Mouse (Mus musculus) hindbrain, embryonic 15.5 days (tissue): Measurements from ENCODE around the gene Sult1a1. TPM values are rescaled to one million over a fixed set of nuclear protein-coding genes. Genes with fewer than 3 reads are reported as not detected.

ENCODE experiments used
- ATAC-seq: fragments of 200-750 bp; cut with Nextera tagmentation; 2 replicates; pipeline ENCODE4 v1.8.0; 2017; ENCODE audit warnings: low read depth, moderate number of reproducible peaks, moderate TSS enrichment; ENCODE audit not compliant: low FRiP score
- H3K27ac ChIP-seq: fragments of 300-500 bp; sonication (generic); replicated peaks from 2 replicates; pipeline ENCODE4 v1.5.1; 2015; ENCODE audit warnings: mild to moderate bottlenecking, inconsistent platforms
- H3K27me3 ChIP-seq: fragments of 300-500 bp; sonication (generic); 2 replicates; pipeline ENCODE4 v1.6.1; 2015; ENCODE audit warnings: control low read depth, inconsistent platforms
- H3K36me3 ChIP-seq: fragments of 300-500 bp; sonication (generic); 2 replicates; pipeline ENCODE4 v1.6.1; 2015; ENCODE audit warnings: control low read depth, inconsistent platforms
- H3K4me1 ChIP-seq: fragments of 300-500 bp; sonication (generic); replicated peaks from 2 replicates; pipeline ENCODE4 v1.6.1; 2015; ENCODE audit warnings: control low read depth, inconsistent platforms
- H3K4me2 ChIP-seq: fragments of 300-500 bp; sonication (generic); 2 replicates; pipeline ENCODE4 v1.6.1; 2015; ENCODE audit warnings: moderate library complexity, mild to moderate bottlenecking, inconsistent platforms
- H3K4me3 ChIP-seq: fragments of 300-500 bp; sonication (generic); 2 replicates; pipeline ENCODE4 v1.5.1; 2015; ENCODE audit warnings: mild to moderate bottlenecking, inconsistent platforms
- H3K9ac ChIP-seq: fragments of 300-500 bp; sonication (generic); 2 replicates; pipeline ENCODE4 v1.6.1; 2015; ENCODE audit warnings: inconsistent platforms
- H3K9me3 ChIP-seq: fragments of 300-500 bp; sonication (generic); 2 replicates; pipeline ENCODE4 v1.6.1; 2016; ENCODE audit warnings: control low read depth, inconsistent platforms
- WGBS: fragments of 180-500 bp; shearing (Covaris S2); methylation state at CpG from one replicate; pipeline ENCODE4 v1.1.7; 2015; 5-methylcytosine and 5-hydroxymethylcytosine counted together
- polyA plus RNA-seq: library from polyadenylated mRNA; unstranded; fragments of >200 nt; fragmentation: Nextera tagmentation; extraction: Ambion mirVana; gene quantifications from 2 replicates; pipeline ENCODE4 v1.2.1, GENCODE M21; 2015

Gene Sult1a1
- polyA plus RNA-seq, 1 experiment from 2014 or later = 7.3 TPM

DNA sequence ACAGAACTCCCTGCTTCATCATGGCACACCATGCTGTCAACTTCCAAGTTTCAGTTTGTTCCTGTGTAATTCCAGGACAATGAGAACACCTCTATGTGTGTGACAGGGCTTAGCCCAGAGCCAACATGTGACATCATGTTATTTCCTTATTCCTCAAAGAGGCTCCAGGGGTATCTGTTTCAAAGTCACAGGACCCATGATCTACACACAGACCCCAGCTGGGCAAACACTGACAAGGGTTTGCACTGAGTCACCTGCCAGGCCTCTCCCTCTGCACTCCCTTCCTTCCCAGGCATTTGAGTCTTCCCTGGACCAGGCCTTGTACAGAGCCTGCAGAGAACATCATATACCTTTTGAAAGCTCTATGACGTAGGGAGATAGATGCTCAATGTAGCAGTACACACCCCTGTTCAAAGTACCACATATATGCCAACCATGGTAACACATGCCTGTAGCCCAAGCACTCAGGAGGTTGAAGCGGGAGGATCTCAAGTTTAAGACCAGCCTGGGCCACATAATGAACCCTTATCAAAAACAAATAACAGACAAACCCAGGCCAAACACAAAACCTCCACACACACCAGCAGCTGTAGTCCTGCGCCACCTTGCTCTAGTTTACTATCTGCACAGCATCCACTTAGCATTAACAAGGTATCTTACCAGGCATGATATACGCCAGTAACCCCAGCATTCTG is 45.3 kb downstream of the Sult1a1 start, which contains the start of gene Nupr1:
Nupr1 (minus strand) TSS at position 38 of the 695 bp plus-strand sequence.
- Histone ChIP-seq H3K4me2 (no peak within 1 kb of the TSS), H3K4me3 (no peak within 1 kb of the TSS), H3K27me3 (no peaks in the 10 kb centered on the region), H3K4me1 (no peaks in the 10 kb centered on the region), H3K36me3 (no peaks in the 10 kb centered on the region), H3K9me3 (no peaks in the 10 kb centered on the region), H3K9ac (no peak within 1 kb of the TSS), H3K27ac (no peak within 1 kb of the TSS)
- WGBS = 96% methylated on average over 4 of the region's 4 CpGs
- ATAC-seq = no peak

DNA sequence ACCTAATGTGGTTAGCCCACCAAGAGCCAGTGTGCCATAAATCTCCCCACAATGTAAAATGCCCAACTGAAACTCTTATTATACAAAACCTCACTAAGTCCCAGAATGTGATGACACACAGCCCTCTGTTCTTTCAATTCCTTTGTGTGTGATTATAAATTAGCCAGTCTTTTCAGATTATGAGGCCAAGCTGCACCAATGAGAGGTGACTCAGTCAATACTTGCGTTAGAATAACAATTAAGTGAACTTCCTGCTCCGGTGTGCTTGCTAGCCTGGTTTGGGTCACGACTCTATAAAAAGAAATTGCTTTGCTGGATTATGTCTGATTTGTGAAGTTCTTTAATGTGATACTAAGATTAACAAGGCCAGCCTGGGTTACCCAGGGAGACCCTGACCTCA is 46.3 kb downstream of the Sult1a1 start:
- Histone ChIP-seq H3K27ac (no peak overlapping the region), H3K9me3 (no peaks in the 10 kb centered on the region), H3K4me3 (no peak overlapping the region), H3K4me2 (no peak overlapping the region), H3K4me1 (no peaks in the 10 kb centered on the region), H3K27me3 (no peaks in the 10 kb centered on the region), H3K9ac (no peak overlapping the region), H3K36me3 (no peaks in the 10 kb centered on the region)
- ATAC-seq = no peak
- 27% methylated on average over 3 of the region's 3 CpGs for WGBS

GRCm38 (mm10) chr7:126628111-126628510 is 48.1 kb downstream of the Sult1a1 start:
- H3K4me3 ChIP-seq = no peak overlapping the region
- no peaks in the 10 kb centered on the region for H3K27me3 ChIP-seq
- no peak overlapping the region for H3K27ac ChIP-seq
- no peak for ATAC-seq
- WGBS = 71% methylated on average over 6 of the region's 6 CpGs
- no peak overlapping the region for H3K9ac ChIP-seq
- no peaks in the 10 kb centered on the region for H3K9me3 ChIP-seq
- no peak overlapping the region for H3K4me2 ChIP-seq
- no peaks in the 10 kb centered on the region for H3K4me1 ChIP-seq
- no peaks in the 10 kb centered on the region for H3K36me3 ChIP-seq

- Histone ChIP-seq H3K4me1 (no peaks in the 10 kb centered on the region), H3K9ac (no peak overlapping the region), H3K4me2 (no peak overlapping the region), H3K27ac (no peak overlapping the region), H3K36me3 (no peaks in the 10 kb centered on the region), H3K4me3 (no peak overlapping the region), H3K27me3 (no peaks in the 10 kb centered on the region), H3K9me3 (no peaks in the 10 kb centered on the region)
- ATAC-seq = no peak
- WGBS = 87% methylated on average over 3 of the region's 3 CpGs
These were observed 50.2 kb downstream of the Sult1a1 start for GRCm38 (mm10) chr7:126625807-126626600.

DNA sequence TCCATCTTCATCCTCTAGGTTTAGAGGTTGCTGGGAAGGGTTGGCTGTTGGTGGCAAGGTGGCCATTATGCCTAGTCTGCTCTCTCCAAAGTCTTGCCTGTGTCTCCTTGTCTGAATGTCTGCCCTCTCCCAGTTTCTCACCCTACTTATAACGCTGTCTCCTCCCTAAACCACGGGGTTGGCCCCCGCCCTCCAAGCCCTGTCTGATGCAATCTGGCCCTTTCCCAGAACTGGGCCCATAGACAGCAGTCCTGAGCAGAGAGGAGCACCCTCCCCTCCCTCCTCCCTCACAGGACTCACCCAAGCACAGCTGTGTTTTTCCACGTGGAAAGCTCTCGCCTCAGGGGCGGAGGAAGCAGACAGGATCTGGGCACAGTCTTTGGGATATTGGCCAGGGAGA is 50.9 kb downstream of the Sult1a1 start:
- 45% methylated on average over 6 of the region's 6 CpGs for WGBS
- Histone ChIP-seq H3K4me3 (no peak overlapping the region), H3K27ac (no peak overlapping the region), H3K27me3 (no peaks in the 10 kb centered on the region), H3K36me3 (no peaks in the 10 kb centered on the region), H3K9me3 (no peaks in the 10 kb centered on the region), H3K9ac (no peak overlapping the region), H3K4me2 (no peak overlapping the region), H3K4me1 (no peaks in the 10 kb centered on the region)
- ATAC-seq = no peak

- 71% methylated on average over 16 of the region's 16 CpGs for WGBS
- Histone ChIP-seq H3K9me3 (no peaks in the 10 kb centered on the region), H3K36me3 (no peaks in the 10 kb centered on the region), H3K27me3 (no peaks in the 10 kb centered on the region), H3K4me1 (no peaks in the 10 kb centered on the region), H3K9ac (no peak overlapping the region), H3K4me2 (0 out of 2 replicates have a peak overlapping the region, but pooled peaks have one; percentile 6), H3K27ac (no peak overlapping the region), H3K4me3 (no peak overlapping the region)
- no peak for ATAC-seq
These were observed 51.5 kb downstream of the Sult1a1 start for GRCm38 (mm10) chr7:126624774-126625173.

GRCm38 (mm10) chr7:126623381-126623780 is 52.9 kb downstream of the Sult1a1 start:
- no peaks in the 10 kb centered on the region for H3K4me1 ChIP-seq
- no peaks in the 10 kb centered on the region for H3K9me3 ChIP-seq
- no peak overlapping the region for H3K27ac ChIP-seq
- ATAC-seq = no peak
- H3K27me3 ChIP-seq = no peaks in the 10 kb centered on the region
- H3K4me2 ChIP-seq = no peak overlapping the region
- H3K9ac ChIP-seq = no peak overlapping the region
- 86% methylated on average over 1 of the region's 1 CpGs for WGBS
- no peak overlapping the region for H3K4me3 ChIP-seq
- no peaks in the 10 kb centered on the region for H3K36me3 ChIP-seq

Other genes with a start within 250 kb of the Sult1a1 start
- 22.8 and 24.2 TPM in 2 replicates for gene Rabep2, start 247.7 kb downstream of the Sult1a1 start, polyA plus RNA-seq
- 0.55 and 0.71 TPM in 2 replicates for gene Atp2a1, start 213.3 kb downstream of the Sult1a1 start, polyA plus RNA-seq
- 70.9 and 77.1 TPM in 2 replicates for gene Sh2b1, start 201.0 kb downstream of the Sult1a1 start, polyA plus RNA-seq
- gene Tufm, start 189.1 kb downstream of the Sult1a1 start, polyA plus RNA-seq = 126 and 130 TPM in 2 replicates
- gene Atxn2l, start 173.0 kb downstream of the Sult1a1 start, polyA plus RNA-seq = 68.6 and 75.7 TPM in 2 replicates
- gene Eif3c, start 110.0 kb downstream of the Sult1a1 start, polyA plus RNA-seq = 176 and 179 TPM in 2 replicates
- gene Apobr, start 91.5 kb downstream of the Sult1a1 start, polyA plus RNA-seq = 0.46 and 0.52 TPM in 2 replicates
- gene Cln3, start 90.6 kb downstream of the Sult1a1 start, polyA plus RNA-seq = 33.4 and 37.2 TPM in 2 replicates
- not detected in 2 replicates for gene Il27, start 81.5 kb downstream of the Sult1a1 start, polyA plus RNA-seq
- 11.7 and 14.9 TPM in 2 replicates for gene Nupr1, start 45.6 kb downstream of the Sult1a1 start, polyA plus RNA-seq
- 58.7 and 61.0 TPM in 2 replicates for gene Sgf29, start 27.1 kb downstream of the Sult1a1 start, polyA plus RNA-seq
- gene Bola2, start 19.0 kb upstream of the Sult1a1 start, polyA plus RNA-seq = 139 and 143 TPM in 2 replicates
- 16.2 and 16.7 TPM in 2 replicates for gene Slx1b, start 19.4 kb upstream of the Sult1a1 start, polyA plus RNA-seq
- 104 and 108 TPM in 2 replicates for gene Coro1a, start 31.4 kb upstream of the Sult1a1 start, polyA plus RNA-seq
- 107 and 115 TPM in 2 replicates for gene Mapk3, start 83.2 kb upstream of the Sult1a1 start, polyA plus RNA-seq
- gene Gdpd3, start 89.9 kb upstream of the Sult1a1 start, polyA plus RNA-seq = 1.5 TPM in 2 replicates
- 191 and 203 TPM in 2 replicates for gene Ypel3, start 100.5 kb upstream of the Sult1a1 start, polyA plus RNA-seq
- gene Tbx6, start 105.1 kb upstream of the Sult1a1 start, polyA plus RNA-seq = 0.62 and 0.75 TPM in 2 replicates
- 174 and 176 TPM in 2 replicates for gene Ppp4c, start 116.1 kb upstream of the Sult1a1 start, polyA plus RNA-seq
- 49.9 and 60.8 TPM in 2 replicates for gene Fam57b, start 121.2 kb upstream of the Sult1a1 start, polyA plus RNA-seq
- gene 4930451I11Rik, start 155.2 kb upstream of the Sult1a1 start, polyA plus RNA-seq = 0.43 TPM in 1 of 2 replicates, not detected in the other
- gene Doc2a, start 171.0 kb upstream of the Sult1a1 start, polyA plus RNA-seq = 28.2 and 28.8 TPM in 2 replicates
- gene Hirip3, start 185.5 kb upstream of the Sult1a1 start, polyA plus RNA-seq = 22.6 and 24.0 TPM in 2 replicates
- gene Ino80e, start 185.9 kb upstream of the Sult1a1 start, polyA plus RNA-seq = 91.5 and 94.6 TPM in 2 replicates
- 56.2 and 58.1 TPM in 2 replicates for gene Taok2, start 208.3 kb upstream of the Sult1a1 start, polyA plus RNA-seq
- 28.6 and 30.4 TPM in 2 replicates for gene Tmem219, start 246.5 kb upstream of the Sult1a1 start, polyA plus RNA-seq